Mouse (Mus musculus): ENCODE data around the gene 4933417A18Rik.

DNA sequence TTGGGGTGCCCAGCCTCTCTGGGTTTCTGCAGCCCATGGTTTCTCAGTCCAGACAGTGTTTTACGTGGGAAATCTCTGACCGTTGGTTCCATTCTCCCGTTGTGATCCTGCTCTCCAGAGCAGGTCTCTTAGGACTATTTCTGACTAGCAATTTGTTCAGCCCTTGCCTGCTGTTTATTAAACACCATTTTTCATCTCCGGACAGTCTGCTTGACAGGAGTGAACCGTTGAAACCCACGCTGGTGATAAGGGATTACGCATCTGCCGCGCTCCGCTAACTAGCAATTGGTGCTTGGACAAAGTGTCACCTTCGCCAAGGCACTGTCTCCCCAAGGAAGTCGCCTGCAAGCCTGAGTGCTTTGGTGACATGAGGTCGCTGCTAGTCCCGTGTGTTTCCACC, 40.2 kb downstream of the 4933417A18Rik start:
- TF ChIP-seq CTCF (IDR thresholded peaks at IDR 0.05; ENCODE audit: insufficient read depth, low read depth, low read length) = no peak
- TF ChIP-seq POLR2A (IDR thresholded peaks at IDR 0.05; ENCODE audit: insufficient read depth, low read depth, low read length) = no peak

Data from olfactory bulb, adult 2 months (tissue).